9 mouse cellular contexts compared by ENCODE assay signal in the genomic region with DNA sequence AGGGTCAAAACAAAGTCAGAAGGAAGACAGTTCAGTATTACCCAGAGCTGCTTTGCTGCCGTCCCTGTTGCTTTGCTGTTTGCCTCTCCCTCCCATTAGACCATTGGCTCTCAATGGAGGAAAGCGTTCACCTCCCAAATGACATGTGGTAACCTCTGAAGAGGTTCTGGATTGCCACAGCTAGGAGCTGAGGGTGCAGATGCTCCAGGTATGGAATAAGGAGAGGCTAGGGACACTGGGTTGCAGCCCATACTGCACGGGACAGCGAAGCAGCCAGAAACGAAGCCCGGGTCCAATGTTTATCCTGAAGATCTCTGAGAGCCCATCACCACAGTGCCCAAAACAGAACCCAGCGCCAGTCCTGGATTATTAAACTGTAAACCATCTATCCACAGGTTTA. TPM values are rescaled to one million over a fixed set of nuclear protein-coding genes. Genes with fewer than 3 reads are reported as not detected.
DNase-seq lines count a peak whose midpoint lies in the region; ATAC-seq and TF ChIP-seq lines count a peak whose summit lies in the region.
"Had no signal": no experiment of that assay in that cellular context is flagged by ENCODE, and none has a peak within 500 bp of the region (broad histone marks: within the 10 kb centered on the region; RNA-seq: fewer than 3 reads in every experiment).

No protein-coding gene starts in this region.

- H3K9me3 ChIP-seq in liver, embryonic 11.5 days (ENCODE audit: control insufficient read depth, low read length), result no peaks in the 10 kb centered on the region
- no peaks in the 10 kb centered on the region for H3K9me3 ChIP-seq in forebrain, embryonic 11.5 days (ENCODE audit: control insufficient read depth, low read length)
- no peaks in the 10 kb centered on the region for H3K9me3 ChIP-seq in intestine, postnatal 0 days (ENCODE audit: control insufficient read depth)
- H3K9me3 ChIP-seq in neural tube, embryonic 15.5 days (replicated peaks), result no peaks in the 10 kb centered on the region

- H3K27me3 ChIP-seq in liver, embryonic 11.5 days (replicated peaks; ENCODE audit: control insufficient read depth, insufficient read depth, low read length), result no peaks in the 10 kb centered on the region
- H3K27me3 ChIP-seq in forebrain, embryonic 11.5 days (ENCODE audit: control insufficient read depth, insufficient read depth, low read length), result no peaks in the 10 kb centered on the region
- no peaks in the 10 kb centered on the region for H3K27me3 ChIP-seq in intestine, postnatal 0 days (replicated peaks; ENCODE audit: control insufficient read depth, insufficient read depth, low read length)
- no peaks in the 10 kb centered on the region for H3K27me3 ChIP-seq in neural tube, embryonic 15.5 days (replicated peaks)

- peak overlapping the region; percentile 100 for H3K27ac ChIP-seq in liver, embryonic 11.5 days (ENCODE audit: low read depth, low read length)
- peak overlapping the region; percentile 100 for H3K27ac ChIP-seq in forebrain, embryonic 11.5 days (ENCODE audit: low read depth, low read length)
- H3K27ac ChIP-seq in intestine, postnatal 0 days (ENCODE audit: low read depth, low read length), result peak overlapping the region; percentile 57
- peak overlapping the region; percentile 99 for H3K27ac ChIP-seq in neural tube, embryonic 15.5 days (replicated peaks)

- peak overlapping the region; percentile 97 for H3K4me2 ChIP-seq in liver, embryonic 11.5 days
- H3K4me2 ChIP-seq in forebrain, embryonic 11.5 days (ENCODE audit: low read depth, low read length, severe bottlenecking), result no peak overlapping the region
- H3K4me2 ChIP-seq in intestine, postnatal 0 days (replicated peaks; ENCODE audit: low read depth), result no peak overlapping the region
- no peak overlapping the region for H3K4me2 ChIP-seq in neural tube, embryonic 15.5 days

- H3K36me3 ChIP-seq in liver, embryonic 11.5 days (ENCODE audit: control insufficient read depth, insufficient read depth, low read length), result no peaks in the 10 kb centered on the region
- H3K36me3 ChIP-seq in forebrain, embryonic 11.5 days (ENCODE audit: control insufficient read depth, insufficient read depth, low read length), result no peaks in the 10 kb centered on the region
- no peaks in the 10 kb centered on the region for H3K36me3 ChIP-seq in intestine, postnatal 0 days (ENCODE audit: control insufficient read depth, insufficient read depth)
- H3K36me3 ChIP-seq in neural tube, embryonic 15.5 days, result no peaks in the 10 kb centered on the region

- TF ChIP-seq CTCF in intestine, postnatal 0 days (IDR thresholded peaks at IDR 0.05; ENCODE audit: low read depth), result no peak

- peaks cover 71% of the 10 kb centered on the region for H3K4me1 ChIP-seq in liver, embryonic 11.5 days (replicated peaks; ENCODE audit: control insufficient read depth, insufficient read depth, low read length)
- H3K4me1 ChIP-seq in forebrain, embryonic 11.5 days (replicated peaks; ENCODE audit: control insufficient read depth, insufficient read depth, low read length), result peaks cover 44% of the 10 kb centered on the region
- peaks cover 32% of the 10 kb centered on the region for H3K4me1 ChIP-seq in intestine, postnatal 0 days (replicated peaks; ENCODE audit: control insufficient read depth, insufficient read depth, low read length)
- peaks cover 51% of the 10 kb centered on the region for H3K4me1 ChIP-seq in neural tube, embryonic 15.5 days

- H3K4me3 ChIP-seq in liver, embryonic 11.5 days (ENCODE audit: low read depth, low read length), result no peak overlapping the region
- H3K4me3 ChIP-seq in forebrain, embryonic 11.5 days (ENCODE audit: low read depth, low read length), result no peak overlapping the region
- no peak overlapping the region for H3K4me3 ChIP-seq in intestine, postnatal 0 days (ENCODE audit: low read depth, low read length)
- no peak overlapping the region for H3K4me3 ChIP-seq in neural tube, embryonic 15.5 days (replicated peaks)

- H3K9ac ChIP-seq in liver, embryonic 11.5 days (ENCODE audit: low read depth, low read length), result peak overlapping the region; percentile 59
- H3K9ac ChIP-seq in forebrain, embryonic 11.5 days (ENCODE audit: low read length), result no peak overlapping the region
- H3K9ac ChIP-seq in intestine, postnatal 0 days (ENCODE audit: low read depth, low read length), result no peak overlapping the region
- no peak overlapping the region for H3K9ac ChIP-seq in neural tube, embryonic 15.5 days (replicated peaks)

- 69% methylated on average over 7 of the region's 7 CpGs for WGBS in liver, embryonic 11.5 days
- 74% methylated on average over 7 of the region's 7 CpGs for WGBS in forebrain, embryonic 11.5 days
- 55% methylated on average over 7 of the region's 7 CpGs for WGBS in intestine, postnatal 0 days
- 63% methylated on average over 7 of the region's 7 CpGs for WGBS in neural tube, embryonic 15.5 days

- ATAC-seq in liver, embryonic 11.5 days (replicated peaks; ENCODE audit: low FRiP score), result no peak
- no peak for ATAC-seq in forebrain, embryonic 11.5 days (replicated peaks; ENCODE audit: low FRiP score)
- ATAC-seq in intestine, postnatal 0 days, result no peak
- no peak for ATAC-seq in neural tube, embryonic 15.5 days (ENCODE audit: low FRiP score)

- DNase-seq in liver, embryonic 11.5 days (ENCODE audit: low spot score), result no peak
- DNase-seq in liver, result no peak
- no peak for DNase-seq in forebrain, embryonic 11.5 days (ENCODE audit: low spot score)
- DNase-seq in urinary bladder, postnatal 36 days (ENCODE audit: low spot score in 2 of 2), result no peak
- no peak for DNase-seq in urinary bladder, postnatal 4 days (ENCODE audit: low spot score in 2 of 2)
- no peak for DNase-seq in spleen, adult 18-20 months
- DNase-seq: thymus, adult 2 months had no signal

RNA-seq across cellular contexts. Expression of a gene that starts 9.6 kb away (rescaled TPM):
- polyA plus RNA-seq in liver, embryonic 11.5 days (2014; fragmentation: Nextera tagmentation; extraction: Ambion mirVana), result 49.1 and 55.8 TPM in 2 replicates
- 54.3 and 61.5 TPM in 2 replicates for polyA plus RNA-seq in forebrain, embryonic 11.5 days (2014; fragmentation: Nextera tagmentation; extraction: Ambion mirVana)
- 43.5 and 57.7 TPM in 2 replicates for polyA plus RNA-seq in intestine, postnatal 0 days (2015; fragmentation: Nextera tagmentation; extraction: Ambion mirVana)
- 79.3 and 79.5 TPM in 2 replicates for polyA plus RNA-seq in neural tube, embryonic 15.5 days (2015; fragmentation: Nextera tagmentation; extraction: Ambion mirVana)
